Mouse (Mus musculus) lung, embryonic 15.5 days (tissue): ENCODE measurements at regions not wholly inside any gene's neighbourhood (a gene's known extent, or its start where the extent isn't known, plus 50 kb on each side); places are given as distances from the start of the nearest gene placed in this dataset.

ENCODE experiments used
- ATAC-seq: fragments of 200-750 bp; cut with Nextera tagmentation; 2 replicates; pipeline ENCODE4 v1.8.0; 2017; ENCODE audit warnings: moderate number of reproducible peaks, borderline replicate concordance; ENCODE audit not compliant: low FRiP score, low TSS enrichment; ENCODE audit errors: extremely low read depth
- H3K27ac ChIP-seq: fragments of 300-500 bp; sonication (generic); 2 replicates; pipeline ENCODE4 v1.5.1; 2015; ENCODE audit warnings: moderate library complexity, mild to moderate bottlenecking, inconsistent platforms
- H3K27me3 ChIP-seq: fragments of 300-500 bp; sonication (generic); 2 replicates; pipeline ENCODE4 v1.6.1; 2015; ENCODE audit warnings: inconsistent platforms
- H3K36me3 ChIP-seq: fragments of 300-500 bp; sonication (generic); 2 replicates; pipeline ENCODE4 v1.6.1; 2015; ENCODE audit warnings: inconsistent platforms
- H3K4me1 ChIP-seq: fragments of 300-500 bp; sonication (generic); 2 replicates; pipeline ENCODE4 v1.6.1; 2015; ENCODE audit warnings: inconsistent platforms
- H3K4me2 ChIP-seq: fragments of 300-500 bp; sonication (generic); 2 replicates; pipeline ENCODE4 v1.6.1; 2015; ENCODE audit warnings: inconsistent platforms, mild to moderate bottlenecking, moderate library complexity
- H3K4me3 ChIP-seq: fragments of 300-500 bp; sonication (generic); 2 replicates; pipeline ENCODE4 v1.5.1; 2015; ENCODE audit warnings: mild to moderate bottlenecking, inconsistent platforms
- H3K9ac ChIP-seq: fragments of 300-500 bp; sonication (generic); 2 replicates; pipeline ENCODE4 v1.6.1; 2015; ENCODE audit warnings: inconsistent platforms
- H3K9me3 ChIP-seq: fragments of 300-500 bp; sonication (generic); 2 replicates; pipeline ENCODE4 v1.6.1; 2016; ENCODE audit warnings: inconsistent platforms
- WGBS: fragments of 180-500 bp; shearing (Covaris S2); methylation state at CpG from one replicate; pipeline ENCODE4 v1.1.7; 2015; 5-methylcytosine and 5-hydroxymethylcytosine counted together

GRCm38 (mm10) chr2:50456654-50457053 is 160.1 kb upstream of the Mmadhc start:
- 13% methylated on average over 1 of the region's 1 CpGs for WGBS

GRCm38 (mm10) chr2:50448117-50448516 is 151.5 kb upstream of the Mmadhc start:
- no peaks in the 10 kb centered on the region for H3K4me1 ChIP-seq
- no peaks in the 10 kb centered on the region for H3K36me3 ChIP-seq
- H3K9me3 ChIP-seq, result no peaks in the 10 kb centered on the region
- no peak overlapping the region for H3K4me2 ChIP-seq
- no peak overlapping the region for H3K4me3 ChIP-seq
- H3K9ac ChIP-seq, result no peak overlapping the region
- H3K27me3 ChIP-seq, result no peaks in the 10 kb centered on the region
- no peak overlapping the region for H3K27ac ChIP-seq
- ATAC-seq, result no peak

More at GRCm38 (mm10) chr2:50456654-50457053, 160.1 kb upstream of the Mmadhc start:
- no peaks in the 10 kb centered on the region for H3K4me1 ChIP-seq
- H3K27ac ChIP-seq, result no peak overlapping the region; the same call in 1 of the 2 replicates
- H3K4me2 ChIP-seq, result no peak overlapping the region
- 0 out of 2 replicates have a peak, but pooled peaks cover 8% of the 10 kb centered on the region for H3K9me3 ChIP-seq
- no peak overlapping the region for H3K9ac ChIP-seq
- no peaks in the 10 kb centered on the region for H3K36me3 ChIP-seq
- ATAC-seq, result no peak
- no peak overlapping the region for H3K4me3 ChIP-seq
- no peaks in the 10 kb centered on the region for H3K27me3 ChIP-seq

GRCm38 (mm10) chr2:50445963-50446485 is 149.4 kb upstream of the Mmadhc start:
- no peaks in the 10 kb centered on the region for H3K9me3 ChIP-seq
- 49% methylated on average over 2 of the region's 2 CpGs for WGBS
- H3K4me2 ChIP-seq, result no peak overlapping the region
- no peaks in the 10 kb centered on the region for H3K27me3 ChIP-seq
- H3K9ac ChIP-seq, result no peak overlapping the region
- no peak for ATAC-seq
- no peak overlapping the region for H3K27ac ChIP-seq
- no peak overlapping the region for H3K4me3 ChIP-seq
- no peaks in the 10 kb centered on the region for H3K4me1 ChIP-seq
- no peaks in the 10 kb centered on the region for H3K36me3 ChIP-seq

GRCm38 (mm10) chr2:50440333-50440732 is 143.7 kb upstream of the Mmadhc start:
- Histone ChIP-seq H3K36me3 (no peaks in the 10 kb centered on the region), H3K9me3 (no peaks in the 10 kb centered on the region), H3K9ac (no peak overlapping the region), H3K27me3 (no peaks in the 10 kb centered on the region), H3K4me3 (no peak overlapping the region), H3K27ac (no peak overlapping the region), H3K4me1 (no peaks in the 10 kb centered on the region), H3K4me2 (no peak overlapping the region)
- ATAC-seq, result no peak

- no peak overlapping the region for H3K27ac ChIP-seq
- WGBS, result 80% methylated on average over 4 of the region's 4 CpGs
- H3K4me1 ChIP-seq, result no peaks in the 10 kb centered on the region
- ATAC-seq, result no peak
- H3K9ac ChIP-seq, result no peak overlapping the region
- no peak overlapping the region for H3K4me3 ChIP-seq
- H3K4me2 ChIP-seq, result no peak overlapping the region
- no peaks in the 10 kb centered on the region for H3K9me3 ChIP-seq
- H3K36me3 ChIP-seq, result no peaks in the 10 kb centered on the region
- H3K27me3 ChIP-seq, result no peaks in the 10 kb centered on the region
Observed at GRCm38 (mm10) chr2:50433166-50433565, 136.6 kb upstream of the Mmadhc start.

GRCm38 (mm10) chr2:50425151-50425550 is 128.6 kb upstream of the Mmadhc start:
- 91% methylated on average over 3 of the region's 3 CpGs for WGBS
- no peak overlapping the region for H3K27ac ChIP-seq

GRCm38 (mm10) chr2:50419648-50420047 is 123.0 kb upstream of the Mmadhc start:
- no peaks in the 10 kb centered on the region for H3K4me1 ChIP-seq
- H3K4me2 ChIP-seq, result no peak overlapping the region
- WGBS, result 46% methylated on average over 3 of the region's 3 CpGs
- no peaks in the 10 kb centered on the region; the same call in 1 of the 2 replicates for H3K27me3 ChIP-seq
- no peak for ATAC-seq
- H3K9ac ChIP-seq, result no peak overlapping the region
- H3K9me3 ChIP-seq, result no peaks in the 10 kb centered on the region
- H3K4me3 ChIP-seq, result no peak overlapping the region
- no peaks in the 10 kb centered on the region for H3K36me3 ChIP-seq
- H3K27ac ChIP-seq, result no peak overlapping the region

More at GRCm38 (mm10) chr2:50425151-50425550, 128.6 kb upstream of the Mmadhc start:
- Histone ChIP-seq H3K27me3 (no peaks in the 10 kb centered on the region; the same call in 1 of the 2 replicates), H3K36me3 (no peaks in the 10 kb centered on the region), H3K4me2 (no peak overlapping the region), H3K4me1 (no peaks in the 10 kb centered on the region), H3K9me3 (no peaks in the 10 kb centered on the region), H3K4me3 (no peak overlapping the region), H3K9ac (no peak overlapping the region)
- no peak for ATAC-seq

- no peaks in the 10 kb centered on the region for H3K9me3 ChIP-seq
- 56% methylated on average over 5 of the region's 5 CpGs for WGBS
Observed at GRCm38 (mm10) chr2:50417643-50418042, 121.0 kb upstream of the Mmadhc start.

GRCm38 (mm10) chr2:50417135-50417534 is 120.5 kb upstream of the Mmadhc start:
- Histone ChIP-seq H3K36me3 (no peaks in the 10 kb centered on the region), H3K9me3 (no peaks in the 10 kb centered on the region), H3K27ac (peak overlapping the region; percentile 64), H3K27me3 (no peaks in the 10 kb centered on the region; the same call in 1 of the 2 replicates), H3K4me3 (no peak overlapping the region), H3K9ac (no peak overlapping the region), H3K4me2 (no peak overlapping the region), H3K4me1 (no peaks in the 10 kb centered on the region)
- ATAC-seq, result peak; percentile 62; the same call in 1 of the 2 replicates
- WGBS, result 80% methylated on average over 5 of the region's 5 CpGs

More at GRCm38 (mm10) chr2:50417643-50418042, 121.0 kb upstream of the Mmadhc start:
- no peak overlapping the region for H3K4me3 ChIP-seq
- no peak overlapping the region for H3K4me2 ChIP-seq
- ATAC-seq, result peak; percentile 80; the same call in 1 of the 2 replicates
- H3K27ac ChIP-seq, result peak overlapping the region; percentile 67
- no peaks in the 10 kb centered on the region for H3K4me1 ChIP-seq
- H3K36me3 ChIP-seq, result no peaks in the 10 kb centered on the region
- H3K27me3 ChIP-seq, result no peaks in the 10 kb centered on the region; the same call in 1 of the 2 replicates
- H3K9ac ChIP-seq, result no peak overlapping the region

GRCm38 (mm10) chr2:50416056-50416455 is 119.5 kb upstream of the Mmadhc start:
- no peak overlapping the region for H3K27ac ChIP-seq
- H3K4me3 ChIP-seq, result no peak overlapping the region
- H3K27me3 ChIP-seq, result no peaks in the 10 kb centered on the region; the same call in 1 of the 2 replicates
- no peak overlapping the region for H3K9ac ChIP-seq
- 84% methylated on average over 2 of the region's 2 CpGs for WGBS
- H3K4me2 ChIP-seq, result no peak overlapping the region
- ATAC-seq, result no peak
- H3K36me3 ChIP-seq, result no peaks in the 10 kb centered on the region
- no peaks in the 10 kb centered on the region for H3K9me3 ChIP-seq
- no peaks in the 10 kb centered on the region for H3K4me1 ChIP-seq

GRCm38 (mm10) chr2:50405932-50406331 is 109.3 kb upstream of the Mmadhc start:
- no peak overlapping the region for H3K9ac ChIP-seq
- no peak overlapping the region for H3K4me3 ChIP-seq
- WGBS, result 57% methylated on average over 4 of the region's 4 CpGs
- no peak for ATAC-seq
- no peak overlapping the region for H3K27ac ChIP-seq
- no peaks in the 10 kb centered on the region for H3K36me3 ChIP-seq
- H3K9me3 ChIP-seq, result no peaks in the 10 kb centered on the region
- no peak overlapping the region for H3K4me2 ChIP-seq
- H3K27me3 ChIP-seq, result no peaks in the 10 kb centered on the region
- H3K4me1 ChIP-seq, result no peaks in the 10 kb centered on the region

GRCm38 (mm10) chr2:50403106-50403505 is 106.5 kb upstream of the Mmadhc start:
- no peak overlapping the region for H3K4me3 ChIP-seq
- H3K4me1 ChIP-seq, result no peaks in the 10 kb centered on the region
- H3K27me3 ChIP-seq, result no peaks in the 10 kb centered on the region
- 77% methylated on average over 6 of the region's 6 CpGs for WGBS
- no peaks in the 10 kb centered on the region for H3K9me3 ChIP-seq
- no peaks in the 10 kb centered on the region for H3K36me3 ChIP-seq
- H3K4me2 ChIP-seq, result no peak overlapping the region
- no peak overlapping the region for H3K27ac ChIP-seq
- H3K9ac ChIP-seq, result no peak overlapping the region
- no peak for ATAC-seq

GRCm38 (mm10) chr2:50398576-50398975 is 102.0 kb upstream of the Mmadhc start:
- WGBS, result 72% methylated on average over 5 of the region's 5 CpGs
- H3K4me2 ChIP-seq, result no peak overlapping the region
- ATAC-seq, result no peak

More at GRCm38 (mm10) chr2:50398576-50398975, 102.0 kb upstream of the Mmadhc start:
- Histone ChIP-seq H3K27ac (no peak overlapping the region), H3K27me3 (no peaks in the 10 kb centered on the region), H3K36me3 (no peaks in the 10 kb centered on the region), H3K9ac (no peak overlapping the region), H3K9me3 (no peaks in the 10 kb centered on the region), H3K4me3 (no peak overlapping the region), H3K4me1 (no peaks in the 10 kb centered on the region)
